Mouse (Mus musculus): ENCODE data around the gene Dchs1.

The Dchs1 gene

DNA sequence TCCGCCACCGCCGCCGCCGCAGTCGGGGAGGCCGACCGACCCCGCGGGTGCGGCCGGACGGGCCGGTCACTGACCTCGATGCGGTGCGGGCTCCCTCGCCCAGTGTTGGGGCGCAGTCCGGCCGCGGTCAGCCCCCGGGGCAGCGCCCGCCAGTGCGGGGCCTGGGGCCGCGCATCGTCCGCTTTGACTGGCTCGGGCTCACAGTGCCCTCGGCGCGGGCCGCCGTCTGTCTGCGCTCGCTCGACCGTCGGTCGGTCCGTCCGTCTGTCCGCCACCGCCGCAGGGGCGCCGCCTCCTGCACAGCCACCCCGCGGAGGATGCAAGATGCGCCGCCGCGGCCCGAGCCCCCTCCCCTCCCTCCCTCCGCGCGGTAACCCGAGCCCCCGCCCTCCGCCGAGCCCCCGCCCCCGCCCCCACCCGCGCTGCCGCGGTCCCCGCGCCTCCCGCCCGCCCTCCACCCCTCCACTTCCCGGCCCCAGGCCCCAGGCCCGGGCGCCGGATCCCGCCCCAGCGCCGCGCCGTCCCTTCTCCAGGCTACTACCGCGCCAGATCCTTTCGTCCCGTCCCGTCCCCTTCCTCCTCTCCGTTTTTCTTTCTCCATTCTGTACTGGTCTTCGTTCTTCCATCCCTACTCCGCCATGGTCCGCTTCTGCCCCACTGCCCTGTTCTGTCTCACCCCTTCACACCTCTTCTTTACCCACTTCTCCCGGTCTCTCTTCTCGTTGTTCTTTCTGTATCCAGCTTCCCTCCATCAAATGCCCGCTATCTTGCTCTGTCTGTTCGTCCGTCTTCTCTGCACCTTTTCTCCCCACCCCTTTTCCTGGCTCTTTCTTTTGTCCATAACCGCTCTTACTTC is at the start of gene Dchs1:
TSS of gene Dchs1 (minus strand) at position 370 of the 856 bp plus-strand sequence.
- no peak for DNase-seq (ENCODE audit: extremely low read depth, low read depth, low spot score)

DNA sequence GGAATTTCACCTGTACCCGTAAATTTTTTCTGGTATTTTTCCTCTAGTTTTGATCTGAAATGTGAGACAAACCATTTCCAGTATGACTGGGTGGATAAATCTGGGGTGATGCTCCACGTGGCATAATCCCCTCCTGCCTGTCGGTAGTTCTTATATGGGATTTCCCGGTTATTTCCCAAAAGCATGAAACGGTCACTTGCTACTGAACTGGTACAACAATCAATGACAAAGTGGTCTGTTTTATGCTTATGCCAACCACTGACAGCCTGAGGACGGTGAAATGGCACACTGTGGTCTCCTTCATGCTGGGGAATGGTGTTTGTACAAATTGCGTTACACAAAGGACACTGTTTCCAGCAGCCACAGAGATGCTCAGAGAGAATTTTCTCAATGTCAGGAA is 36.8 kb upstream of the Dchs1 start:
- DNase-seq (ENCODE audit: extremely low read depth, low read depth, low spot score): no peak

DNA sequence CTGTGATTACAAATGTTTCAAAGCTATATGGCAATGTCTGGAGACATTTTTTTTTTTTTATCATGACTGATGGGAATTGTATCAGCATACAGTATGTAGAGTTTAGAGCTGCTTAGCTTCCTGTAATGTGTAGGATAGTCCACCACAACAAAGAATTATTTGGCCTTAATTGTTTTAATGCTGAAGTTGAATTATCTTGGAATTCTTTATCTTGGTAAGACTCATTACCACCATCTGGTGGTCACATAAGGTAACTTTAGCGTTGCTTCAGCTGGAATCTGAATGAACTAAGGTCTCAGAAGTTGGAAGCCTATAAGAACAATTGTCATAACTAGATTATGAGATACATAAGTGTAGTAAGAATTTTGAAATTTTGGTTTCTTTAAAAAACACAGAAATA is 31.0 kb upstream of the Dchs1 start:
- no peak for DNase-seq (ENCODE audit: extremely low read depth, low read depth, low spot score)

DNA sequence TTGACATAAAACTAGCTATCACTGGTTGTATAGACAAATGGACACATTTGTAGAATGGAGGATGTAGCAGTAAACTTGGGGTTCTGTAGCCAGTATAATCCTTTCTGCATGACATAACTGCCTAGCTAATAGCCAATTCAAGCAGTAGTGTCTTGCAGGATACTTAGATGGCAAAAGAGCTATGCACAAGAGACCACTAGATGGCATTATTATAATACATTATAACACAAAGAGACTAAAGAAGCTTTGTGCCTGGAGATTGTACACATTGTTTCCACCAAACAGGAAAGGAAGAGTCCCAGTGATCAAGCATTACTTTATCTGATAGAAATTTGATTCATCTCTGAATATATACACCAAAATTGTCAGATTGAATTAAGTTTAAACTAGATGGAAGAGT is 29.3 kb upstream of the Dchs1 start:
- DNase-seq (ENCODE audit: extremely low read depth, low read depth, low spot score): no peak

DNA sequence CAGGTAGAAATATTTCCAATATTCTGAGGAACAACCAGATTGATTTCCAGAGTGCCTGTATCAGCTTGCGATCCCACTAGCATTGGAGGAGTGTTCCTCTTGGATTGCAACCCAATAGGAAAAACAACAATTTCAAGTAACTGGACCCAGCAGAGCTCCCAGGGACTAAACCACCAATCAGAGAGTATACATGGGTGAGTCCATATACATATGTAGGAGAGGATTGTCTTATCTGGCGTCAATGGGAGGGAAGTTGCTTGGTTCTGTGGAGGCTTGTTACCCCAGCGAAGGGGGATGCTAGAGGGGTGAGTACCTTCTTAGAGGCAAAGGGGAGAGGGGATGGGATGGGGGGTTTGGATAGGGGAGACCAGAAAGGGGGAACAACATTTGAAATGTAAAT is 25.9 kb upstream of the Dchs1 start:
- DNase-seq (ENCODE audit: extremely low read depth, low read depth, low spot score): no peak

DNA sequence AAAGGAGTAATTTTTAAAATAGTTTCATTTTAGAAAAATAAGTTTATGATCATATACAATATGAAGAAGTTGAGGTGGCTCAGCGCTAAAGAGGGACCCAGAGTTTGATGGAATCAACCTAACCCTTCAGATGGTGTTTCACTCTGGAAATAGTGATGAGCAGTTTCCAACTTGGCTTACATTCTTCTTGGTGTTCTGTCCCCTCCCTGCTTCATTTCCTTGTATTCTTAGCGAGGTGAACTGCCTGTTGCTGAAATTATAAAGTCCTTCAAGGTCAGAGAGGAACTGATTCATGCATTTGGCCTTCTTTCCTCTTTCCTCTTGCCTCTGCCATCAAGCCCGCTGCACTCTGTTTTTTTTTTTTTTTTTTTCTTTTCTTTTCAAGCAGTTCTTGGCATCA is 25.1 kb upstream of the Dchs1 start:
- no peak for DNase-seq (ENCODE audit: extremely low read depth, low read depth, low spot score)

DNA sequence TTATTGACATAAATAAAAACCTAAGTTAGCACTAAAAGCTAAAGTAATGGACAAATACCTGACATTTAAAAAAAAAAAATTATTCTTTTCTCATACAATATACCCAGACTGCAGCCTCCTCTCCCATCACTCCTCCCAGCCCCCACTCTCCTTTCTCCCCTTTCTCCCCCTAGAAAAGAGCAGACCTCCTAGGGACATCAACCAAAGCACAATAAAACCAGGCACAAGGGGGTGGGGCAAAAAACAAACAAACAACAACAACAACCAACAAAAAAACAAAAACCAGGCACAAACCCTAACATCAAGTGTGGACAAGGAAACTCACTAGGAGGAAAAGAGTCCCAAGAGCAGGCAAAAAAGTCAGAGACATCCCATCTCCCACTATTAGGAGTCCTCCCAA is 24.1 kb upstream of the Dchs1 start:
- DNase-seq (ENCODE audit: extremely low read depth, low read depth, low spot score): no peak

DNA sequence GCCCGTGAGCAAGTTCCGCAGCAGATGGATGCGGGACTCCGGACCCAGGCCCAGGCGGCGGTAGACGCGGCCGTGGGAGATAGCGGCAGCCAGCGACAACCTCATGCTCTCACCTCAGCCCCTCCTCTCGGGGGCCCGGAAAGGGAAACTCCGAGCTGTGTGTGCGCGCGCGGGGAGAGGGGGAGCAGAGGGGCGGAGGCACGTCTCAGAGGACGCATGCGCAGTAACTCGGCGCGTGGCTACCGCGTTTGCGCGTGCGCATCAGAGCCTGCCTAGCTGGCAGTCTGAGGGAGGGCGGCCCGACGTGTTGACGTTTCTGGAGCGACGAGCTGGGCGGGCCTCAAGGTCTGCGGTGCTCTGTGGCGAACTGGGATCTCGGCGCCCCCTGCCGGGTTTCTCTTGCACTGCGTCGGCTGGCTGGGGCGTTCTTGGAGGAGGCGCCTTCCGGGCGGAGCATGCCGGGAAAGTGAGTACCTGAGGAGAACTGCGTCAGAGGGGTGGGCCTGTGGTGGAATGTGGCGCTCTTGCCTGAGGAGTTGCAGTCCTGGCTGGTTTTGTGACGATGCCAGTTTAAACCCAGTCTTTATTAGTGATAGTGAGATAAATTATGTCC is 23.5 kb upstream of the Dchs1 start, which contains the start of gene Mrpl17:
TSS of gene Mrpl17 (minus strand) at position 223 of the 613 bp plus-strand sequence.
- peak; percentile 70 for DNase-seq (ENCODE audit: extremely low read depth, low read depth, low spot score)

DNA sequence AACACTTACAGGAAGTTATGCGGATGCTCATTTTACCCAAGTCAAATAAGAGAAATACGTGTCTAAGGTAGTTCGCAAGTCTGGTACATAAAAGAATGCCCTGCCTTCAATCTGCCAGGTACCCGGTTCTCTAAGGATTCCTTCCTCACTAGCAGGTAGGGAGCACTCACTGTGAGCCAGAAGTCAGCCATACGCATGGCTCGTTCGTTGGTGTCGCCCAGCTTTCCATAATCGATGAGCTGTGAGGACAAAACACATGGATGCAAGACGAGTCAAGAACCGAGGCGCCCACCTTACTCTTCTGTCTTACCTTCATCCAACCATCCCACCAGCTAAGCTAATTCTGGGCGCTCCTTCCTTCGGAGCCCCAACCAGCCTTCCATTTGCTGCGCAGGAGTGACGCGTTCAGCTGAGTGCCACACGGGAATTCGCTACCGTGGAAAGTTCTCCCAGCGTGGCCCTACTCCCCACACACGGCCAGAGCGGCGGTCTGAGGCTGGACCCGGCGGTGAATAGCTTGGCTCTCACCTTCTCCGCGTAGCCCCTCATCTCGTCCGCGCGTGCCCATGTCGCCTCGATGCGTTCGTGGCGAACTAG is 22.9 kb upstream of the Dchs1 start:
- no peak for DNase-seq (ENCODE audit: extremely low read depth, low read depth, low spot score)

DNA sequence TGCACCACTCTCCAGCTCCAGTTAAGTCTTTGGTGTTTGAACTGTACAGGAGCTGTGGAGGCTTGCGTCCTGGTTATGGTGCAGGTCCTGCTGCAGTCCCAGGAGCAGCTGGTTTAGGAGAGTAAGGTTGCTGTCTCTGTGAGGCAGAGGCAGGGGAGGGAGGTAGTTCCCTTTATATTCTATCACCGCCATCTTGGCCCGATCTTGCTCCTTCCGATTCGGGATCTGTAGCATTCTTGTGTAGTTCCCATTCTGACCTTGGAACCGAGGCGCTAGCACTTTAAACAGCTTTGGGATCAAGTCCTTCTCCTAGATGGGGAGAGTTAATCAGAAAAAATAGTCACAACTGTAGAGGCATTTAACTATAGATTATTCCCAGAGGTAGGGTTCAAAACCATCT is 22.4 kb upstream of the Dchs1 start:
- DNase-seq (ENCODE audit: extremely low read depth, low read depth, low spot score): no peak

DNA sequence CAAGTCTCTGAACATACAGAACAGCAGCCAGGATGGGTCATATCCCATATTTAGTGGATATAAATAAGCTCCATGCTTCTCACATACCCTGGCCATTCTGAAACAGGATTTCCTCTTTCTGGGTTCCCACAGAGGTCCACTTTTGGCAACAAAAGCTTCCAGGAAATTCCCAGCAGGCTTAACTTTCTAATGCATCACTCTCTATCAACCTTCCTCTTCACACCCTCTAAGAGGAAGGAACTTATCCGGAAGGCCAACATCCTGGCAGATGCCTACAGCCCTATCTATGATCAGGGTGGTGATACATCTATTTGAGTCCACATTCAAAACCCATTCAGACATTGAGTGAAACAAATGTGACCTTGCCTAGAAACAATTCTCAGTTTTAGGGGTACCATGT is 20.9 kb upstream of the Dchs1 start:
- DNase-seq (ENCODE audit: extremely low read depth, low read depth, low spot score): no peak

DNA sequence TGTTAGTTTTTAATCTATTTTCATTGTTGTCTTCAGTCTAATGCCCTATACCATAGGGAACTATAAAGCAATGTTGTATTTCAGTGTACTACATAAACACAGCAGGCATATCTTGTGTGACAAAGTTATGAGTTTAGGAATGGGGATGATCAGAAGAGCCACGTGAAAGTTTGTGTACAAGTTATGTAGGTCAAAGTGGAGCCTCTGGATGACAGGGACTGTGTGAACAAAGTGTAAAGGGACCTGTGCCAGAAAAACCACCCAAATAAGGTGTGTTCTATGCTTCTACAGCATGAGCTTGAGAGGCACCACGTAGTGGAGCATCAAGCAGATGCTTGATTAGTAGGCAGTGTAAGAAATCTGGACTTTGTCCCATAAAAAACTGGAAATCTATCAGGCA is 19.3 kb upstream of the Dchs1 start:
- no peak for DNase-seq (ENCODE audit: extremely low read depth, low read depth, low spot score)

DNA sequence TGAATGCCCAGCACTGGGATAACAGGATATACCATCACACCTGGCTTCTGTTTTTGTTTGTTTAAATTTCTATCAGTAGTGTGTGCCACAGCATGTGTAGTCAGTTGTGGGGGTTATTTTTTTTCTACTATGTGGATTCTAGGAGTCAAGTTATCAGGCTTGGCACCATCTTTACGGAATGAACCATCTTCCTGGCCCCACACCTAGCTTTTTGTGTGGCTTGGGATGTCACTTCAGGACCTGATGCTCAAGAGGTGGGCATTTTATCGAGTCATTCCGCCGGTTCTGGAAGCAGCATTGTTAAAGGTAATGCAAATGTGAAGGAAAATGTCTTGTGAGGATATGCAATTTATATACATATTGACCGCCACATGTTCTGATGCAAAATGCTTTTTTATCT is 18.7 kb upstream of the Dchs1 start:
- DNase-seq (ENCODE audit: extremely low read depth, low read depth, low spot score): no peak

DNA sequence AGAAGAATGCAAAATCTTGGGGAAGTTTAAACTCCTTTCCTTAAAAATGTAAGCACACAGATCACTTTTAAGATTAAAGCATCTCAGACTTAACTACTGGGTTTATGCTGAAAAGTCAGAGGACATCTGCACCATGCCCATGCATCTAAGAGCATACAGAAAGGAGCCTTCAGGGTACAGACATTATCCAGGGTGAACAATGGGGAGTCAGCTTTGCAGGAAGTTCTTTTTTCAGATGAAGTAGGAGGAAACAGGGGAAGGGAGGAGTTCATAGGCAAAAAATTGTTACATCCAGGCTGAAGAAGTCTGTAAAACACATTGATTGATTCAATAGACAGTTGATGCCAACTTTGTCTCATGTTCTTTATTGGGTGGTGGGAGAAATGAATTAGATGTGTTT is 16.0 kb upstream of the Dchs1 start:
- no peak for DNase-seq (ENCODE audit: extremely low read depth, low read depth, low spot score)

DNA sequence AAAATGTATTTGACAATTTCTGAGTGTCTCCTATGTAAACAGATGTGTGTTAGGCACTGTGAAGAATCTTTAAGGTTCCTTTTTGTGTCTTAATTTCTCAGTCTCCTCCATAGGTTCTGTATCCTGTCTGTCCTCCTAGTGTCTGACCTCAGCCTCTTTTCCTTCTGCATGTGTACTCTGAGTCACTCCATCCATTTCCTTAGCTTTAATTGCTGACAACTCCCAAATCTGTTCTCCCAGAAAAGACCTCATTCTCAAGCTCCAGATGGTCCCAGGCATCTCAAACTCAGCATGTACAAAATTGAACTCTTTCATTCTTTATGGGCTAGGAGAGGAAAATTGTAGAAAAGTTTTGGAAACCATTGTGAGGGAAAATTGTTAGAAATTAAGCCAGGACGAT is 15.3 kb upstream of the Dchs1 start:
- DNase-seq (ENCODE audit: extremely low read depth, low read depth, low spot score): no peak

DNA sequence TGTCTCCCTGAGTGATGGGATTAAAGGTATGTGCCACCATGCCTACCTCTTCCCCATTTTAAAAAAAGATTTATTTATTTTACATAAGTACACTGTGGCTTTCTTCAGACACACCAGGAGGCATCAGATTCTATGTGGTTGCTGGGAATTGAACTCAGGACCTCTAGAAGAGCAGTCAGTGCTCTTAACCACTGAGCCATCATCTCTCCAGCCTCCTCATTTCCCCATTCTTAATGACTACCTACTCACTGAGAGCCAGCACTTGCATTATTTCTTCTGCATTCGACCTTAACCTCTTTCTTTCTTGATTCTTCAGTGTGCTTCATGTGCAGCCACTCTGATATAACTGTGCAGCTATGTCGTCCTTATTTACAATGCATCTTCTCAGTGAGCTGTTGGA is 14.9 kb upstream of the Dchs1 start:
- no peak for DNase-seq (ENCODE audit: extremely low read depth, low read depth, low spot score)

DNA sequence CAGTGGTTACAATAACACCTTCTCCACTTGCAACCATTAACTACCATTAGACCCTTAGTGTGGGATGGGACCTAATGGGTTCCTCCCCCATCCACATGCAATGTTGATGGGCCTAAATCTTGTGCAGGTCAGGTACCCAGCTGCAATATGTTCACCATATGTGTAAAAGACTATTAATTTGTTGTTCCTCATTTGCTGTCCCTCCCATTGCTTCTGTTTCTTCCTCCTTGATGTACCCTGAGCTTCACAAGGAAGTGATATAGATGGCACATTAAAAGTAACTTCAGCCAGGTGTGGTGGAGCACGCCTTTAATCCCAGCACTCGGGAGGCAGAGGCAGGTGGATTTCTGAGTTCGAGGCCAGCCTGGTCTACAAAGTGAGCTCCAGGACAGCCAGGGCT is 9.5 kb upstream of the Dchs1 start:
- DNase-seq (ENCODE audit: extremely low read depth, low read depth, low spot score): no peak

DNA sequence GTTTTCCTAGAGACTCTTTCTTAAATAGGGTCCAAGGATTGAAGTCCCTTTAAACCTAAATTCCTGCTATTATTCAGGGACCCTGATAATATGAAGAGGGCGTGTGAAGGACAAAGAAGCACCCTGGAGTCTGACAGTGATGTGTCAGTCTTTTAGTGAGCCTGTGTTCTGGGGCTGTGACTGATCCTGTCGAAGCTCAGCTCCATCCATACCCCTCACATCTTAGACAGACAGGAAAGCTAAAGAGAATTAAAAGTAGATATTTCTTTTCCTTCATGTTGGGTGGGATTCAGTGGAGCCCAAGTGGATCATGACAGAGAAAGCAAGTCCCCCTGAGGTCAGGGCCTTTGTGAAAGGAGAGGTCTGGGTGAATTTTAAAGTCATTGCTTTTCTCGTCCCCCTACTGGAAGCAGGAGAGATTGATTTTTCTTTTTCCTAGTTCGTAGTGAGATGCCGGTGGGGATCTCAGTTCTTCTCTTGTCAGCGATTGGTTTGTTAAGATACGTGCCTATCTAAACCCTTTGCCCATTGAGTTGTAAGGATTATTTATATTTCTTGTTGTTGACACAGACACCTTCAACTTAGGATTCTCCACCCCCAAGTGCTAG is 8.4 kb upstream of the Dchs1 start:
- DNase-seq (ENCODE audit: extremely low read depth, low read depth, low spot score): no peak

DNA sequence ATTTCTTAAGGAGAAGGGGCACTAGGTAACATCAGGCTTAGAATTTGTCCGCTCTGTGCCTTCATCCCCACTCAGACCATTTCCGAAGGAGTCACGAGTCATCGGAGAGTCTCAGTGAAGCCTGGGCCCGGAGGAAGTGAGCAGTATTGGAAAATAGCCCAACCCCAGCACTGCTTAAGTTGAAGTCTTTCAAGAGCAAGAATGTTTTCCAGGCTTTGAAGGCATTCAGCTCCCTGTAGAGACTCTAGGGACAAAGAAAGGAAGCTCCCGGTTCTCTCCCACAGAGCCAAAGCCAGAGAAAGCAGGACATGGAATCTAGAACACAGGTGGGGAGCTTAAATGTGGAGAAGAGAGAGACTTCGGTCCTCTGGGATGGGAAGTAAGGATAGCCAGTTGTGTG is 6.2 kb upstream of the Dchs1 start:
- no peak for DNase-seq (ENCODE audit: extremely low read depth, low read depth, low spot score)

DNA sequence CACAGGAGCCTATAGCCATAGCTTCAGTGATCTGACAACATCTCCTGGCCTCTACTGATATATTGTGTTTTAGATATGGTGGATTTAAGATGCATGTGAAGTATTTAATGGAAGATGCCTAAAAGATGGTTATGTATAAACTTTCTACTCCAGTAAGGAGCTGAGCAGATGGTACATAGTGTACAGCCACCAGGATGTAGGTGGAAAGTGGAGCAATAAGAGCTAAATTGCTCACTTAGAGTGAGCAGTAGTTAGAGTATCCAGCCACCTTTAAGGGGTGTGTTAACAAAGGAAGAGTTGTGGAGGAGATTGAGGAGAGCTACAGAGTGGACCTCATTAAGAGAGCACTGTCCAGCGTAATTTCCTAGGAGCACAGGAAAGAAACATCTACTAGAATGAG is 3.7 kb upstream of the Dchs1 start:
- no peak for DNase-seq (ENCODE audit: extremely low read depth, low read depth, low spot score)

DNA sequence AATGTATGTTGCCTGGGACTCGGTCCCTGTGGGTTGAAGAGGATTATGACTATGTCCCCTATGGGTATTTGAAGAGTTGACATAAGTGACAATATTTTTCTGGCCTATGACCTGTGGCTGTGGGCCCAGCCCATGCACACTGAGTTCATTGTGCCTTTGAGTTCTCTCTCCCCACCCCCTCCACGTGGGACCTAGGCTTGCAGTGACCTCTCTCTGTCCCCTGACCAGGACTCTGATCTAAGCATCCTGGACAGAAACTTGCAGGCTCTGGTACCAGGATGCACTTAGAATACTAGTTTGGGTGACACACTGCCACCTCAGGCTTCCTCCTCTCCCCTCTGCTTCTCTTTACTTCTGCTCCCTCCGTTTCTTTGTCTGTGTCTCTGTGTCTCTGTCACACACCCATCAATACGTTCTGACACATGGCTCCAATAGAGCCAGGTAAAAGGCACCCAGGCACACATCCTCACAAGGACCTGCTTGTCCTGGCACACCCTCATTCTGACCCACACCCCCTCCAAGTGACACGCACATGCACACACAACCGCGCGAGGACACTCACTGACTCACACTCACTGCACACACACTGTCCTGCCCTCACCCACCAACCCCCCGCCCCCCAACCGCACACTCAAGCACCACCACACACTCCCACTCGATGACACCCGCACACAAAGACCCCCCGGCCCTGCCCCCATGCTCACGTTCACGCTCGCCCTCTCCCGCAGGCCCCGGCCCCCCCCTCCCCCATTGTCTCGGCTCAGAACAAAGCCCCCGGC is 759 bp downstream of the Dchs1 start:
- DNase-seq (ENCODE audit: extremely low read depth, low read depth, low spot score): no peak
